Mouse (Mus musculus): ENCODE data around the gene Glcci1. TPM values are rescaled to one million over a fixed set of nuclear protein-coding genes. Genes with fewer than 3 reads are reported as not detected.

Gene Glcci1
- polyA plus RNA-seq, 1 experiment, result 187 TPM

DNA sequence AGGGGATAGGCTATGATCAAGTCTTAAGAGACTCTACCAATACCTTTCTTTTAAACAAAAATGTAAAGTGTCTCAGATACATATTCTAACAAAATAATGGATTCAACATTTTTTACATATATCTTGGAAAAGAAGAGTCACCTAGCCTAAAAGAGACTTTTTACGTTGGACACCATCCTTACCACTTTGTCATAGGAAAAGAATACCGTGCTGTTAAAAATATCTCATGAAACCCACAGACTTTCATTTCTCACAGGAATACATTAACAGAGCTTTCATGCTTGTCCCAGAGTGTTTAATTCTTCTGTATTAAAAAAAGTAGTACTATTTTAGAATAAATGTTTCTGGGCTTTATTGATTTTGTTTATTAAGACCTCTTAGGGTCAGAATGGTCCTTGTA lies 41.8 kb downstream of the Glcci1 start:
- Histone ChIP-seq H3K4me1 (replicated peaks; ENCODE audit: control insufficient read depth, insufficient read depth, low read length) (no peaks in the 10 kb centered on the region), H3K36me3 (ENCODE audit: control insufficient read depth, insufficient read depth, low read length) (peaks cover 39% of the 10 kb centered on the region), H3K4me3 (ENCODE audit: control insufficient read depth, insufficient read depth, low read length) (no peak overlapping the region), H3K27me3 (ENCODE audit: control insufficient read depth, insufficient read depth, low read length) (no peaks in the 10 kb centered on the region), H3K27ac (ENCODE audit: control insufficient read depth, insufficient read depth, low read length) (no peak overlapping the region)
- 92% methylated on average over 2 of the region's 2 CpGs for WGBS
- no peak for TF ChIP-seq POLR2A (IDR thresholded peaks at IDR 0.05; ENCODE audit: control insufficient read depth, extremely low read depth, insufficient read depth, low read length, poor library complexity)
- TF ChIP-seq CTCF (IDR thresholded peaks at IDR 0.05; ENCODE audit: borderline replicate concordance, control insufficient read depth, extremely low read depth, insufficient read depth, low read length, poor library complexity), result no peak
- DNase-seq, result no peak

DNA sequence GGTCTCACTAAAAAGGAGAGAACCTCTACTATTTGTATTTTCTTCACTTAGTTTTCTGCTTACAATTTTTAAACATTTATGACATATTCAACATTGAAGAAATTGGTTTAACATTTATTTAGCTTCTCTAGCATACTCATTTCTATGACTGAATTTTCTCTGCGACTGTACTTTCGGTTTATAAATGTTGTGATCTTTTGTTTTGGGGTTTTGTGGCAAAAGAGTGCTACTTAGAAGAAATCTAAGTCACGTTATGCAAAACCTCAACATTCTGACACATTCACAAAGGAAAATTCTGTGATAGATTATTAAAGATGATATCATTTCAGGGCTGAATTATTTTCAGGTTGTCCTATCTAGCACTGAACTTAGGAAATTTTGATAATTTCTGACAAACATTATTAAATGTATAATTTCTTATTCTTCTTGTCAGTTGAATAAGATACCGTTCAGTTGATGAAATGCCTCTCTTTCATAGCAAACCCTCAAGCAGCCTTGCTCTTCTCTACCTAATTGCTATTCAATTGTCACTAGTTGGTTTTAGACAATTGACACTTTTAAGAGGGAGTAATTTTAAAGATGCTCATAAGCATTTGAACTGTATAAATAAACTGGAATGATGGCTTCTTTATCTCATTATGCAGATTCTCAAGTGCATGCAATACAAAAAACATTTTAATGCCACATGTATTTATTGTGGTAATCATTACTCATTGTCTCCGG lies 47.6 kb downstream of the Glcci1 start:
- peaks cover 34% of the 10 kb centered on the region for H3K36me3 ChIP-seq (ENCODE audit: control insufficient read depth, insufficient read depth, low read length)
- no peak for TF ChIP-seq POLR2A (IDR thresholded peaks at IDR 0.05; ENCODE audit: control insufficient read depth, extremely low read depth, insufficient read depth, low read length, poor library complexity)
- TF ChIP-seq CTCF (IDR thresholded peaks at IDR 0.05; ENCODE audit: borderline replicate concordance, control insufficient read depth, extremely low read depth, insufficient read depth, low read length, poor library complexity), result no peak
- WGBS, result 64% methylated on average over 5 of the region's 5 CpGs
- H3K27me3 ChIP-seq (ENCODE audit: control insufficient read depth, insufficient read depth, low read length), result no peaks in the 10 kb centered on the region
- no peaks in the 10 kb centered on the region for H3K4me1 ChIP-seq (replicated peaks; ENCODE audit: control insufficient read depth, insufficient read depth, low read length)
- DNase-seq, result no peak
- H3K27ac ChIP-seq (ENCODE audit: control insufficient read depth, insufficient read depth, low read length), result no peak overlapping the region
- H3K4me3 ChIP-seq (ENCODE audit: control insufficient read depth, insufficient read depth, low read length), result no peak overlapping the region

- TF ChIP-seq POLR2A (IDR thresholded peaks at IDR 0.05; ENCODE audit: control insufficient read depth, extremely low read depth, insufficient read depth, low read length, poor library complexity) (no peak), CTCF (IDR thresholded peaks at IDR 0.05; ENCODE audit: borderline replicate concordance, control insufficient read depth, extremely low read depth, insufficient read depth, low read length, poor library complexity) (no peak)
- Histone ChIP-seq H3K27ac (ENCODE audit: control insufficient read depth, insufficient read depth, low read length) (no peak overlapping the region), H3K36me3 (ENCODE audit: control insufficient read depth, insufficient read depth, low read length) (peaks cover 38% of the 10 kb centered on the region), H3K27me3 (ENCODE audit: control insufficient read depth, insufficient read depth, low read length) (no peaks in the 10 kb centered on the region), H3K4me1 (replicated peaks; ENCODE audit: control insufficient read depth, insufficient read depth, low read length) (no peaks in the 10 kb centered on the region), H3K4me3 (ENCODE audit: control insufficient read depth, insufficient read depth, low read length) (no peak overlapping the region)
- WGBS, result 89% methylated on average over 2 of the region's 2 CpGs
- no peak for DNase-seq
These were observed 51.3 kb downstream of the Glcci1 start for GRCm38 (mm10) chr6:8560682-8561081.

DNA sequence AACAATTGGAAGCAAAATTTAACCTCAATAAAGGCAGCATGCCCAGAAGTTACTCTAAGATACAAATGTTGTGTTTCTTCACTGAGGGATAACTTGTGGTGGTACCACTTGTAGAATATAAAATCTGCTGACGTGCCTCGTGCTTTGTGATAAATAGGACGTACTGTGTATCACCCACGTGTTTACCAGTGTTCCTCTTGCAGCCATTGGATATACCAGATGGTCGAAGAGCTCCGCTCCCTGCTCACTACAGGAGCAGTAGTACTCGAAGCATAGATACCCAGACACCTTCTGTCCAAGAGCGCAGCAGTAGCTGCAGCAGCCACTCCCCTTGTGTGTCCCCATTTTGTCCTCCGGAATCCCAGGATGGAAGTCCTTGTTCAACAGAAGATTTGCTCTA lies 73.0 kb downstream of the Glcci1 start:
- 97% methylated on average over 9 of the region's 9 CpGs for WGBS
- no peaks in the 10 kb centered on the region for H3K4me1 ChIP-seq (replicated peaks; ENCODE audit: control insufficient read depth, insufficient read depth, low read length)
- DNase-seq, result no peak
- no peak for TF ChIP-seq POLR2A (IDR thresholded peaks at IDR 0.05; ENCODE audit: control insufficient read depth, extremely low read depth, insufficient read depth, low read length, poor library complexity)
- TF ChIP-seq CTCF (IDR thresholded peaks at IDR 0.05; ENCODE audit: borderline replicate concordance, control insufficient read depth, extremely low read depth, insufficient read depth, low read length, poor library complexity), result no peak
- no peaks in the 10 kb centered on the region for H3K27me3 ChIP-seq (ENCODE audit: control insufficient read depth, insufficient read depth, low read length)
- H3K4me3 ChIP-seq (ENCODE audit: control insufficient read depth, insufficient read depth, low read length), result no peak overlapping the region
- H3K27ac ChIP-seq (ENCODE audit: control insufficient read depth, insufficient read depth, low read length), result no peak overlapping the region
- peaks cover 64% of the 10 kb centered on the region for H3K36me3 ChIP-seq (ENCODE audit: control insufficient read depth, insufficient read depth, low read length)

- TF ChIP-seq CTCF (IDR thresholded peaks at IDR 0.05; ENCODE audit: borderline replicate concordance, control insufficient read depth, extremely low read depth, insufficient read depth, low read length, poor library complexity), result no peak
- TF ChIP-seq POLR2A (IDR thresholded peaks at IDR 0.05; ENCODE audit: control insufficient read depth, extremely low read depth, insufficient read depth, low read length, poor library complexity), result no peak
- Histone ChIP-seq H3K4me3 (ENCODE audit: control insufficient read depth, insufficient read depth, low read length) (no peak overlapping the region), H3K27me3 (ENCODE audit: control insufficient read depth, insufficient read depth, low read length) (no peaks in the 10 kb centered on the region), H3K27ac (ENCODE audit: control insufficient read depth, insufficient read depth, low read length) (no peak overlapping the region), H3K4me1 (replicated peaks; ENCODE audit: control insufficient read depth, insufficient read depth, low read length) (no peaks in the 10 kb centered on the region), H3K36me3 (ENCODE audit: control insufficient read depth, insufficient read depth, low read length) (peaks cover 72% of the 10 kb centered on the region)
- 98% methylated on average over 3 of the region's 3 CpGs for WGBS
- no peak for DNase-seq
These were observed 74.5 kb downstream of the Glcci1 start for GRCm38 (mm10) chr6:8583892-8584291.

DNA sequence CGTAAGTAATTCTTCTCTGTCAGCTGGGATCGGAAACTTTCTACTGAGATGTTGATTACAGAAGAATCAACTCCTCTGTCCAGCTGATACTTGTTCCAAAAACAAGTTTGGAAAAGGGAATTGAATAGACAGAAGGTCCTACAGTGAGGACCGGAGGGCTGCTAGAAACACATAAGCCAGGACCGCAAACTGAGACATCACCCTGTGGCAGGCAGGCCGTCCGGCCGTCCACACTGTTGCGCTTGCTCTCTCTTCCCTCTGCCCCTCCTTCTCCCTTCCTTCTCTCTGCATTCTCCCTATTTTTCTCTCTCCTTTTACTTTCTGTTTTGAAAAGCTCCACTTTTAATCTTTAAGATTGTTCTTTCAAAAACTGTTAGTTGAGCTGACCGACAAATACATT lies 82.3 kb downstream of the Glcci1 start:
- Histone ChIP-seq H3K27ac (ENCODE audit: control insufficient read depth, insufficient read depth, low read length) (no peak overlapping the region), H3K4me3 (ENCODE audit: control insufficient read depth, insufficient read depth, low read length) (no peak overlapping the region), H3K27me3 (ENCODE audit: control insufficient read depth, insufficient read depth, low read length) (no peaks in the 10 kb centered on the region), H3K36me3 (ENCODE audit: control insufficient read depth, insufficient read depth, low read length) (peaks cover 63% of the 10 kb centered on the region), H3K4me1 (replicated peaks; ENCODE audit: control insufficient read depth, insufficient read depth, low read length) (no peaks in the 10 kb centered on the region)
- 96% methylated on average over 9 of the region's 9 CpGs for WGBS
- TF ChIP-seq POLR2A (IDR thresholded peaks at IDR 0.05; ENCODE audit: control insufficient read depth, extremely low read depth, insufficient read depth, low read length, poor library complexity) (no peak), CTCF (IDR thresholded peaks at IDR 0.05; ENCODE audit: borderline replicate concordance, control insufficient read depth, extremely low read depth, insufficient read depth, low read length, poor library complexity) (no peak)
- DNase-seq, result no peak

GRCm38 (mm10) chr6:8617369-8617768 lies 108.0 kb downstream of the Glcci1 start:
- Histone ChIP-seq H3K27ac (ENCODE audit: control insufficient read depth, insufficient read depth, low read length) (no peak overlapping the region), H3K4me1 (replicated peaks; ENCODE audit: control insufficient read depth, insufficient read depth, low read length) (no peaks in the 10 kb centered on the region), H3K36me3 (ENCODE audit: control insufficient read depth, insufficient read depth, low read length) (no peaks in the 10 kb centered on the region), H3K4me3 (ENCODE audit: control insufficient read depth, insufficient read depth, low read length) (no peak overlapping the region), H3K27me3 (ENCODE audit: control insufficient read depth, insufficient read depth, low read length) (no peaks in the 10 kb centered on the region)
- no peak for DNase-seq
- WGBS, result 53% methylated on average over 2 of the region's 2 CpGs
- no peak for TF ChIP-seq POLR2A (IDR thresholded peaks at IDR 0.05; ENCODE audit: control insufficient read depth, extremely low read depth, insufficient read depth, low read length, poor library complexity)
- no peak for TF ChIP-seq CTCF (IDR thresholded peaks at IDR 0.05; ENCODE audit: borderline replicate concordance, control insufficient read depth, extremely low read depth, insufficient read depth, low read length, poor library complexity)
